Mouse (Mus musculus): ENCODE results near the gene Abca2. TPM values are rescaled to one million over a fixed set of nuclear protein-coding genes. Genes with fewer than 3 reads are reported as not detected.

Abca2 gene
- polyA plus RNA-seq, 1 experiment from 2014 or later, result 5.4 TPM

DNA sequence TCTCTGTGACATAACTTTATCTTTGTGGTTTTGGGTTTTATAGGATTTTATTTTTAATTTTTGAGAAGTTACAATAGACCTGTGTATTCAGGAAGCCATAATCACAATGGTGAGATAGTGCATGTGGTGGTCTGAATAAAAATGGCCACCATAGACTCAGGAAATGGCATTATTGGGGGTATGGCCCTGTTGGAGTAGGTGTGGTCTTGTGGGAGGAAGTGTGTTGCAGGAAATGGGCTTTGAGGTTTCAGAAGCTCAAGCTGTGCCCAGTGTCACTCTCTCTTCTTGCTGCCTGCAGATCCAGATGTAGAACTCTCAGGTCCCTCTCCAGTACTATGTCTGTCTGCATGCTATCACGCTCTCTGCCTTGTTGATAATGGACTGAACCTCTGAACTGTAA, 52.0 kb downstream of the Abca2 start:
- Histone ChIP-seq H3K36me3 (ENCODE audit: control insufficient read depth, insufficient read depth, low read length) (no peaks in the 10 kb centered on the region), H3K9ac (ENCODE audit: low read length) (no peak overlapping the region), H3K27me3 (ENCODE audit: control insufficient read depth, insufficient read depth, low read depth, low read length) (no peaks in the 10 kb centered on the region), H3K9me3 (ENCODE audit: control insufficient read depth, low read length) (no peaks in the 10 kb centered on the region), H3K4me1 (replicated peaks; ENCODE audit: control insufficient read depth, insufficient read depth, low read length) (no peaks in the 10 kb centered on the region), H3K27ac (ENCODE audit: low read length) (no peak overlapping the region), H3K4me3 (ENCODE audit: low read length) (no peak overlapping the region), H3K4me2 (ENCODE audit: low read depth, low read length) (no peak overlapping the region)
- no peak for ATAC-seq (ENCODE audit: low read depth)
- 73% methylated on average over 1 of the region's 1 CpGs for WGBS

DNA sequence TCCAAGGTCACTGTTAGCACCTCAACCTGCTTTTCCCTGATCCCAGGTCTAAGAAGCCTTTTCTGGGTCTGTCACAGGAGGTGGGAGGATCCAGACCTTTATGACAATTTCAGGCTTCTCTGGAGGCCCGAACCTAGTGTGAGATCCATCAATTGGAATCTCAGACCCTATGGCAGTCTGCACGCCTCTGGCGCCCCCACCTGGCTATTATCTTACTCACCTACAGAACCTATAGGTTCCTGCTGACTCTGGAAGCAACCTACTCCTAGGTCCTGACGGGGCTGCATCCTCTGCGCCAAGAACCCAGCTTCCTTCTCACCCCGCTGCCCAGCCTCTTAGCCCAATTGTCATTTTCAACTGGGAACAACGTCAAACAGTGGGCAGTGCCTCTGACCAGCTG, 54.5 kb downstream of the Abca2 start:
- H3K36me3 ChIP-seq (ENCODE audit: control insufficient read depth, insufficient read depth, low read length), result no peaks in the 10 kb centered on the region
- no peaks in the 10 kb centered on the region for H3K9me3 ChIP-seq (ENCODE audit: control insufficient read depth, low read length)
- H3K4me3 ChIP-seq (ENCODE audit: low read length), result no peak overlapping the region
- 21% methylated on average over 7 of the region's 7 CpGs for WGBS
- no peaks in the 10 kb centered on the region for H3K27me3 ChIP-seq (ENCODE audit: control insufficient read depth, insufficient read depth, low read depth, low read length)
- H3K4me2 ChIP-seq (ENCODE audit: low read depth, low read length), result no peak overlapping the region
- no peaks in the 10 kb centered on the region for H3K4me1 ChIP-seq (replicated peaks; ENCODE audit: control insufficient read depth, insufficient read depth, low read length)
- H3K9ac ChIP-seq (ENCODE audit: low read length), result no peak overlapping the region
- ATAC-seq (ENCODE audit: low read depth), result no peak
- no peak overlapping the region for H3K27ac ChIP-seq (ENCODE audit: low read length)

DNA sequence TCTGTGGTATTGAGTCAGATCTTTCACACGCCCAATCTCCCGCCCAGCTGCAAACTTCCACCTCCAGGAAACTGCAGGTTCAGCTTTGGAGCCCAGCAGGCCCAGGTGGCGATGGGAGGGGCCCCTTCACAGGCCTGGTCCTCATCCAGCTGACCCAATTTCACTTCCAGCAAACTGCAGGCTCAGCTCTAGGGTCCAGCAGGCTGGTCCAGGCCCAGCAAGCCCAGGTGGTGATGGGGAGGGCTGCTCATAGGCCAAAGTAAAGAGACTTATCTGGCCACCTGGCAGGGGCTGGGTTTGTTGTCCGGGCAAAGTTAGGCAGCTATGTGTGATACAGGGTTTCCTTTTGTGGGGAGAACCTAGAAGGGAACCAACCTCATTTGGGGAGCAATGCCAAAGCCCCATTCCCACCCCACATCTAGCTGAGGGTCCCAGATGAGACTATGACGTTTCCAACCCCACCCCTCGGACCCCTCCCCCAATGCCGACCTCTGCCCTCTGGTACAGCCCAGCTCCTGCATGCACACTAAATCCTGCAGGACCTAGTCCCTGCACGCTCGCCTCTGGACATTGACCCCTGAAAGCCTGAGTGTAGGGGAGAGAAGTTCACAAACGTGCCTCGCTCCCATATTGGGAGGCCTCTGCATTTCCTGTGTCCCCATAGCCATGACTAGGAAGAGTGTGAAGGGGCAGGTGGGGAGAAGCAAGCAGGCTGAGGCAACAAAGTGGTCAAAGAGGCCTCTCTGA, 56.6 kb downstream of the Abca2 start:
- H3K27me3 ChIP-seq (ENCODE audit: control insufficient read depth, insufficient read depth, low read depth, low read length), result no peaks in the 10 kb centered on the region
- no peak overlapping the region for H3K4me3 ChIP-seq (ENCODE audit: low read length)
- no peak overlapping the region for H3K9ac ChIP-seq (ENCODE audit: low read length)
- H3K9me3 ChIP-seq (ENCODE audit: control insufficient read depth, low read length), result no peaks in the 10 kb centered on the region
- no peaks in the 10 kb centered on the region for H3K4me1 ChIP-seq (replicated peaks; ENCODE audit: control insufficient read depth, insufficient read depth, low read length)
- 61% methylated on average over 11 of the region's 11 CpGs for WGBS
- no peak overlapping the region for H3K4me2 ChIP-seq (ENCODE audit: low read depth, low read length)
- H3K27ac ChIP-seq (ENCODE audit: low read length), result no peak overlapping the region
- ATAC-seq (ENCODE audit: low read depth), result no peak
- no peaks in the 10 kb centered on the region for H3K36me3 ChIP-seq (ENCODE audit: control insufficient read depth, insufficient read depth, low read length)

DNA sequence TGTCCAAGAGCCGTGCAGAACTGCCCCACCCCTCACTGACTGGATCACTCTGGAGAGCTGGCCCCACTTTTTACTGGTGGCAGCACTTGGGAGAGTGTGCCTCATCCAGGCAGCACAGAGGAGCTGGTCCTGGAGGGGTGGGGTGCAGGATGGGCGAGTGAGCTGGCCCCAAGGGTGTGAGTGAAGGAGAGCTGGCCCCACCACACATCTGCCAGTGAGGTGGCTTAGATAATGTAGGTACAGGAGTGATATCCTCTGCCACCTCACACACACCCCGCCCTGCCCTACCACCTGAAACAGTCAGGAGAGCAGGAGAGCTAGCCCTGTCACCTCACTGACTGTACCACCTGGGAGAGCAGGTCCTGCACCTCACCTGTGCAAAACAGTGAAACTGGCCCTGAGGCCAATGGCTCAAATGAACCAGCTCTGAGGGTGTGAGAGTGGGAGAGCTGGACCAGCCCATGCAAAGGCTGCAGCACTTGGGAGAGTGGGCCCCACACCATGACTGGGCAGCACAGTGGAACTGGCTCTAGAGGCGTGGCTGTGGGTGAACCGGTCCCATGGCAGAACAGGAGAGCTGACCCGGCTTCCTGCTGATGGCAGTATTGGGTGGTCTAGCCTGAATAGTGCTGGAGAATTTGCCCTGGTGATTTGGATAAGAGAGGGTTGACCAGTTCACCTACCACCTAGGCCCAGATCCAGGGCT, 59.6 kb downstream of the Abca2 start:
- H3K36me3 ChIP-seq (ENCODE audit: control insufficient read depth, insufficient read depth, low read length), result no peaks in the 10 kb centered on the region
- no peak overlapping the region for H3K27ac ChIP-seq (ENCODE audit: low read length)
- H3K4me3 ChIP-seq (ENCODE audit: low read length), result no peak overlapping the region
- no peak overlapping the region for H3K4me2 ChIP-seq (ENCODE audit: low read depth, low read length)
- no peaks in the 10 kb centered on the region for H3K27me3 ChIP-seq (ENCODE audit: control insufficient read depth, insufficient read depth, low read depth, low read length)
- no peaks in the 10 kb centered on the region for H3K9me3 ChIP-seq (ENCODE audit: control insufficient read depth, low read length)
- no peak for ATAC-seq (ENCODE audit: low read depth)
- 69% methylated on average over 6 of the region's 6 CpGs for WGBS
- H3K9ac ChIP-seq (ENCODE audit: low read length), result no peak overlapping the region
- no peaks in the 10 kb centered on the region for H3K4me1 ChIP-seq (replicated peaks; ENCODE audit: control insufficient read depth, insufficient read depth, low read length)

DNA sequence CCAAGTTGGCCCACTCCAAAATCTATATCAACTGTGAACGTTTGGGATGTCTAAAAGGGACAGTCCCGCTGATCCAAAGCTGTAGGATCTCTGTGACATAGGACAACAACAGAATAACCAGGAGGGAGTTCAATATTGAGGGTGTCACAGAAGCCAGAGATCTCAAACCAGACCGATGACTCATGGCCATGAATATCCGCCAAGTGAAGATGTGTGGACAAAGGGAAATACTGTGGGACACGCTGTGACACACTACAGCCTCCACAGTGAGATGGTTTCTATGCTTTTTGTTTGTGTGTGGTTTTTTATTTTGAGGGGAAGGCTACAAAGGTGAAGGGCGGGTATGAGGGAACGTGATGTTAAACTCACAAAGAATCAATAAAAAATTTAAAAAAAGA, 60.2 kb downstream of the Abca2 start:
- no peak overlapping the region for H3K27ac ChIP-seq (ENCODE audit: low read length)
- H3K4me1 ChIP-seq (replicated peaks; ENCODE audit: control insufficient read depth, insufficient read depth, low read length), result no peaks in the 10 kb centered on the region
- ATAC-seq (ENCODE audit: low read depth), result no peak
- no peaks in the 10 kb centered on the region for H3K36me3 ChIP-seq (ENCODE audit: control insufficient read depth, insufficient read depth, low read length)
- no peak overlapping the region for H3K4me3 ChIP-seq (ENCODE audit: low read length)
- WGBS, result 69% methylated on average over 7 of the region's 7 CpGs
- H3K4me2 ChIP-seq (ENCODE audit: low read depth, low read length), result no peak overlapping the region
- no peak overlapping the region for H3K9ac ChIP-seq (ENCODE audit: low read length)
- no peaks in the 10 kb centered on the region for H3K27me3 ChIP-seq (ENCODE audit: control insufficient read depth, insufficient read depth, low read depth, low read length)
- no peaks in the 10 kb centered on the region for H3K9me3 ChIP-seq (ENCODE audit: control insufficient read depth, low read length)

DNA sequence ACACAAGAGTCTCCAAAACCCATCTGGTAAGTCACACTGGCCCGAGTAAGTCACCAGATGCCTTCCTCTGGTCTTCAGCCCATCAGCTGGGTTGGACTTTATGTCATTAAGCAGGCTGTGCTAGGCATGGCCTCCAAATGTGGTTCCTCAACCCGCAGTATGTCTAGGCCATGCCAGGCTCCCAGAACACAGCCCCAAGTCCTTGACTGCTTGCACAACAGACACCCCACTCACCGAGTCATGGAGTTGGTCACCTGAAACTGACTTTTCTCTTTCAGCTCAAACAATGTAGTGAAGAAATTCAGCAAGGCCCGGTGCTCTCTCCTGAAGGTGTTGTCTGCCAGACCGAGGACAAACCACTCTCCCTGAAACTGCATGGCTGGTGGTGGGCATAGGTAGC, 64.5 kb downstream of the Abca2 start:
- Histone ChIP-seq H3K4me2 (ENCODE audit: low read depth, low read length) (no peak overlapping the region), H3K4me3 (ENCODE audit: low read length) (no peak overlapping the region), H3K4me1 (replicated peaks; ENCODE audit: control insufficient read depth, insufficient read depth, low read length) (no peaks in the 10 kb centered on the region; the same call in 1 of the 2 replicates), H3K27me3 (ENCODE audit: control insufficient read depth, insufficient read depth, low read depth, low read length) (no peaks in the 10 kb centered on the region), H3K36me3 (ENCODE audit: control insufficient read depth, insufficient read depth, low read length) (no peaks in the 10 kb centered on the region), H3K9me3 (ENCODE audit: control insufficient read depth, low read length) (no peaks in the 10 kb centered on the region), H3K27ac (ENCODE audit: low read length) (no peak overlapping the region), H3K9ac (ENCODE audit: low read length) (no peak overlapping the region)
- no peak for ATAC-seq (ENCODE audit: low read depth)
- WGBS, result 75% methylated on average over 5 of the region's 5 CpGs

DNA sequence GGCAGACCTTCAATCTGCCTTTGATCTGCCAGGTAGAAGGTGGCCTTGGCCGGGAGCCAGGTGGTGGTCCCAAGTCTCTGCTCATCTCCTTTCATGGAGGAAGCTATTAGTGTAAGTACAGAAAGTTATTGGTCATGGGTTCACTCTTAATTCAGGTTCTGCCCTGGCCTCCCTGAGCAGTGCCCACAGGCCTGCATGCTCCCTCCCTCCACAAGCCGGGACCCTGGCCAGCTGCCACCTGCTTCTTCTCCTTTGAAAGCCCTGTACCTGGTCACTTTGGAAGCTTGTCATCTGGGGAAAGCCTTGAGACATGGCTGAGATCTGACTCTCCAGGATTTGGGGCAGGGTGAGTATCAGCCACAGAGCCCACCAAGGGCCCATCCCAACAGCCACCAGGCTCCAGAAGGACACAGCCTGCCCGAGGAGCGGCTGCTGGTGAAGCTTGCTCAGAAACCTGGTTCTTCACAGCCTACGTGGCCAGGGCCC, 65.0 kb downstream of the Abca2 start, which contains the start of gene Lcn12:
TSS of gene Lcn12 (minus strand) at position 436 of the 486 bp plus-strand sequence.
- no peak for ATAC-seq (ENCODE audit: low read depth)
- 83% methylated on average over 5 of the region's 5 CpGs for WGBS

DNA sequence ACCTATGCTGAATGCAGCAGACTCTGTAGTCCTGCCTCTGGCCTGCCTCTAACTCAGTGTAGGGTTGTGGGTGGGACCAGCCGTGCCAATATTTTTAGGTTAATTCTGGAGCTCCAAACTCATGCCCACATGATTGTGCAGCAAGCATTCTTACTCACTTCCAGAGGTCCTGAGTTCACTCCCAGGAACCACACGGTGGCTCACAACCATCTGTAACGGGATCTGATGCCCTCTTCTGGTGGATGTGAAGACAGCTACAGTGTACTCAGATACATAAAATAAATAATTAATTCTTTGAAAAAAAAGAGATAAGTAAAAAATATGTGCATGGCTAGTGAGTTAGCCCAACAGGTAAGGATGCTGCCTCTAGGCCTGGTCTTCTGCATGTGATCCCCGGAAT, 68.0 kb downstream of the Abca2 start:
- H3K4me2 ChIP-seq (ENCODE audit: low read depth, low read length), result no peak overlapping the region
- no peak overlapping the region for H3K9ac ChIP-seq (ENCODE audit: low read length)
- WGBS, result 42% methylated on average over 4 of the region's 4 CpGs
- no peaks in the 10 kb centered on the region for H3K27me3 ChIP-seq (ENCODE audit: control insufficient read depth, insufficient read depth, low read depth, low read length)
- ATAC-seq (ENCODE audit: low read depth), result no peak
- H3K4me1 ChIP-seq (replicated peaks; ENCODE audit: control insufficient read depth, insufficient read depth, low read length), result peaks cover 8% of the 10 kb centered on the region
- H3K9me3 ChIP-seq (ENCODE audit: control insufficient read depth, low read length), result no peaks in the 10 kb centered on the region
- no peaks in the 10 kb centered on the region for H3K36me3 ChIP-seq (ENCODE audit: control insufficient read depth, insufficient read depth, low read length)
- H3K27ac ChIP-seq (ENCODE audit: low read length), result no peak overlapping the region
- no peak overlapping the region for H3K4me3 ChIP-seq (ENCODE audit: low read length)

More for the DNA sequence above, 65.0 kb downstream of the Abca2 start, which contains the start of gene Lcn12:
- Histone ChIP-seq H3K9me3 (ENCODE audit: control insufficient read depth, low read length) (no peaks in the 10 kb centered on the region), H3K27ac (ENCODE audit: low read length) (no peak within 1 kb of the TSS), H3K36me3 (ENCODE audit: control insufficient read depth, insufficient read depth, low read length) (no peaks in the 10 kb centered on the region), H3K27me3 (ENCODE audit: control insufficient read depth, insufficient read depth, low read depth, low read length) (no peaks in the 10 kb centered on the region), H3K4me3 (ENCODE audit: low read length) (no peak within 1 kb of the TSS), H3K9ac (ENCODE audit: low read length) (no peak within 1 kb of the TSS), H3K4me1 (replicated peaks; ENCODE audit: control insufficient read depth, insufficient read depth, low read length) (peaks cover under 1% of the 10 kb centered on the region; the same call in 1 of the 2 replicates), H3K4me2 (ENCODE audit: low read depth, low read length) (no peak within 1 kb of the TSS)
